Mouse (Mus musculus) testis, adult 2 months (tissue): ENCODE data around the gene Scn1b. TPM values are rescaled to one million over a fixed set of nuclear protein-coding genes. Genes with fewer than 3 reads are reported as not detected.

ENCODE experiments used
- H3K27ac ChIP-seq: fragments of 200-500 bp; 2 replicates; pipeline ENCODE4 v1.5.1; 2012; ENCODE audit warnings: low read depth, low read length; ENCODE audit not compliant: control insufficient read depth, insufficient read depth
- H3K27me3 ChIP-seq: fragments of 200-500 bp; 2 replicates; pipeline ENCODE4 v1.6.1; 2012; ENCODE audit warnings: mild to moderate bottlenecking, low read length, moderate library complexity; ENCODE audit not compliant: control insufficient read depth, insufficient read depth
- H3K36me3 ChIP-seq: fragments of 200-500 bp; 2 replicates; pipeline ENCODE4 v1.6.1; 2012; ENCODE audit warnings: mild to moderate bottlenecking, low read length; ENCODE audit not compliant: control insufficient read depth, insufficient read depth
- H3K4me1 ChIP-seq: fragments of 200-500 bp; 2 replicates; pipeline ENCODE4 v1.6.1; 2012; ENCODE audit warnings: low read length; ENCODE audit not compliant: control insufficient read depth, insufficient read depth
- H3K4me3 ChIP-seq: fragments of 200-500 bp; 2 replicates; pipeline ENCODE4 v1.5.1; 2012; ENCODE audit warnings: low read depth, mild to moderate bottlenecking, low read length, moderate library complexity, mixed read lengths; ENCODE audit not compliant: control insufficient read depth
- CTCF ChIP-seq: fragments of 200-500 bp; IDR thresholded peaks from 2 replicates; pipeline ENCODE4 v1.5.1; 2012; ENCODE audit warnings: low read depth, mild to moderate bottlenecking, inconsistent platforms, low read length, moderate library complexity; ENCODE audit not compliant: control insufficient read depth, insufficient read depth, insufficient replicate concordance
- POLR2A ChIP-seq: fragments of 200-500 bp; IDR thresholded peaks from 2 replicates; pipeline ENCODE4 v1.6.1; 2012; ENCODE audit warnings: low read depth, mild to moderate bottlenecking, inconsistent platforms, low read length, moderate library complexity; ENCODE audit not compliant: control insufficient read depth
- polyA plus RNA-seq: library from polyadenylated mRNA; depleted of rRNA; stranded (reverse); fragments of >200 nt; gene quantifications from 2 replicates; pipeline ENCODE4 v1.2.3, GENCODE M21; 2012

Gene Scn1b
- polyA plus RNA-seq, 1 experiment, result 1.4 TPM

- no peaks in the 10 kb centered on the region for H3K36me3 ChIP-seq
- TF ChIP-seq CTCF (no peak), POLR2A (no peak)
- peaks cover 3% of the 10 kb centered on the region for H3K4me1 ChIP-seq
- no peak overlapping the region for H3K4me3 ChIP-seq
- H3K27ac ChIP-seq, result no peak overlapping the region; the same call in 1 of the 2 replicates
- no peaks in the 10 kb centered on the region for H3K27me3 ChIP-seq
Measured at GRCm38 (mm10) chr7:31082831-31083588, 43.8 kb downstream of the Scn1b start.

- Histone ChIP-seq H3K4me1 (peaks cover 3% of the 10 kb centered on the region), H3K27ac (no peak overlapping the region), H3K4me3 (no peak overlapping the region), H3K36me3 (no peaks in the 10 kb centered on the region), H3K27me3 (no peaks in the 10 kb centered on the region)
- TF ChIP-seq POLR2A, result no peak
- TF ChIP-seq CTCF, result no peak
Measured at GRCm38 (mm10) chr7:31082106-31082505, 44.7 kb downstream of the Scn1b start.

- Histone ChIP-seq H3K4me3 (no peak overlapping the region), H3K27me3 (no peaks in the 10 kb centered on the region), H3K4me1 (peaks cover 3% of the 10 kb centered on the region), H3K27ac (no peak overlapping the region), H3K36me3 (no peaks in the 10 kb centered on the region)
- TF ChIP-seq CTCF (no peak), POLR2A (no peak)
Measured at GRCm38 (mm10) chr7:31081106-31081505, 45.7 kb downstream of the Scn1b start.

GRCm38 (mm10) chr7:31080611-31081010 lies 46.2 kb downstream of the Scn1b start:
- TF ChIP-seq POLR2A (no peak), CTCF (no peak)
- H3K36me3 ChIP-seq, result no peaks in the 10 kb centered on the region
- peaks cover 3% of the 10 kb centered on the region for H3K4me1 ChIP-seq
- H3K27me3 ChIP-seq, result no peaks in the 10 kb centered on the region
- H3K4me3 ChIP-seq, result no peak overlapping the region
- no peak overlapping the region for H3K27ac ChIP-seq

GRCm38 (mm10) chr7:31079670-31080069 lies 47.1 kb downstream of the Scn1b start:
- H3K4me1 ChIP-seq, result peaks cover 3% of the 10 kb centered on the region
- no peaks in the 10 kb centered on the region for H3K27me3 ChIP-seq
- H3K27ac ChIP-seq, result no peak overlapping the region
- no peak overlapping the region for H3K4me3 ChIP-seq
- no peaks in the 10 kb centered on the region for H3K36me3 ChIP-seq
- TF ChIP-seq POLR2A (no peak), CTCF (no peak)

- H3K27me3 ChIP-seq, result no peaks in the 10 kb centered on the region
- no peaks in the 10 kb centered on the region; the same call in 1 of the 2 replicates for H3K4me1 ChIP-seq
- no peaks in the 10 kb centered on the region for H3K36me3 ChIP-seq
- H3K27ac ChIP-seq, result no peak overlapping the region
- TF ChIP-seq CTCF (peak; percentile 35; the same call in 1 of the 2 replicates), POLR2A (no peak)
- H3K4me3 ChIP-seq, result no peak overlapping the region
Measured at GRCm38 (mm10) chr7:31077885-31078445, 48.8 kb downstream of the Scn1b start.

- Histone ChIP-seq H3K27ac (no peak overlapping the region), H3K4me3 (no peak overlapping the region), H3K27me3 (no peaks in the 10 kb centered on the region), H3K36me3 (no peaks in the 10 kb centered on the region), H3K4me1 (no peaks in the 10 kb centered on the region; the same call in 1 of the 2 replicates)
- no peak for TF ChIP-seq CTCF
- TF ChIP-seq POLR2A, result no peak
Measured at GRCm38 (mm10) chr7:31077470-31077869, 49.3 kb downstream of the Scn1b start.

- H3K27ac ChIP-seq, result no peak within 1 kb of the TSS
- no peaks in the 10 kb centered on the region; the same call in 1 of the 2 replicates for H3K4me1 ChIP-seq
- TF ChIP-seq CTCF, result no peak
- no peak for TF ChIP-seq POLR2A
- H3K27me3 ChIP-seq, result no peaks in the 10 kb centered on the region
- H3K36me3 ChIP-seq, result no peaks in the 10 kb centered on the region
- no peak within 1 kb of the TSS for H3K4me3 ChIP-seq
Measured at GRCm38 (mm10) chr7:31076492-31076891, 50.3 kb downstream of the Scn1b start, which contains the start of gene Fxyd3. TSS of gene Fxyd3 (minus strand) at chr7:31076704.
